Mouse (Mus musculus) inflammation-experienced regulatory T-cells, adult 6 months (primary cell): ENCODE results near the gene Ube2l3. TPM values are rescaled to one million over a fixed set of nuclear protein-coding genes. Genes with fewer than 3 reads are reported as not detected.
"Not testable (repeated sequence)": the region's sequence is repeated elsewhere in the genome, so short reads cannot be mapped to it uniquely, and the experiment has no call there.

Experiments used
- ATAC-seq: one replicate; pipeline ENCODE4 v1.8.0; 2017
- polyA plus RNA-seq, 3 experiments: library from polyadenylated mRNA; unstranded; fragments of 100-300 nt; shearing (Covaris generic); gene quantifications; one replicate each; pipeline ENCODE4 v1.2.1; 2017

Ube2l3 gene
- polyA plus RNA-seq, 3 experiments from 2014 or later = 241 to 356 (median 330) TPM

DNA sequence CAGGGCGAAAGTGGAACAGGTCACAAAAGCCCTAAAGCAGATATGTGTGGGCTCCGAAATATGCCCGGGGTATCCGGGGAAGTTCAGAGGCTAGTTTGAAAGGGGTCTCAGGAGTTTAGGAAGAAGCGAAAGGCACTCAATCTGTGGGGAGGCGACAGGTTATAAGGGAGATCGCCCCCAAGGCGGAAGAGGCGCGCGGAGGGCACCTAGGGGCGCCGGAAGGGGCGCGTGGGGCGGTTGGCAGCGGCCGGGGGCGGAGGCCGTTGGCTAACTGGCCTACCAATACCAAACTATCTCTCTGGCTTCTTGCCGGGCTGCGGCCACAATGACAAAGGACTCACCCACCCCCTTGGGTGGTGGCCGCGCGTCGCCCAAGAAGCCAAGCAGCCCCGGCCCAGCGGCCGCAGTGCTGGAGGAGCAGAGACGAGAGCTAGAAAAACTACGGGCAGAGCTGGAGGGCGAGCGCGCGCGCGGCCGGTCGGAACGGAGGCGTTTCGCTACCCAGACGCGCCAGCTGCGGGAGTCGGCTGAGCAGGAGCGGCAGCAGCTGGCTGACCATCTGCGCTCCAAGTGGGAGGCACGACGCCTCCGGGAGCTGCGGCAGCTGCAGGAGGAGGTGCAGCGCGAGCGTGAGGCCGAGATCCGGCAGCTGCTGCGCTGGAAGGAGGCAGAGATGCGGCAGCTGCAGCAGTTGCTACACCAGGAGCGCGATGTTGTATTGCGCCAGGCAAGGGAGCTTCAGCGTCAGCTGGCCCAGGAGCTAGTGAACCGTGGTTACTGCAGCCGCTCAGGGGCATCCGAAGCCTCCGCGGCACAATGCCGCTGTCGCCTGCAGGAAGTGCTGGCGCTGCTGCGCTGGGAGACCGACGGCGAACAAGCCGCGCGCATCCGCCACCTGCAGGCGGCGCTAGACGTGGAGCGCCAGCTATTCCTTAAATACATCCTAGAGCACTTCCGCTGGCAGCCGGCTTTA is 6.2 kb upstream of the Ube2l3 start, which contains the start of gene Rimbp3:
Rimbp3 (plus strand) TSS at position 215 of the 973 bp plus-strand sequence.
- peak; percentile 75 for ATAC-seq

DNA sequence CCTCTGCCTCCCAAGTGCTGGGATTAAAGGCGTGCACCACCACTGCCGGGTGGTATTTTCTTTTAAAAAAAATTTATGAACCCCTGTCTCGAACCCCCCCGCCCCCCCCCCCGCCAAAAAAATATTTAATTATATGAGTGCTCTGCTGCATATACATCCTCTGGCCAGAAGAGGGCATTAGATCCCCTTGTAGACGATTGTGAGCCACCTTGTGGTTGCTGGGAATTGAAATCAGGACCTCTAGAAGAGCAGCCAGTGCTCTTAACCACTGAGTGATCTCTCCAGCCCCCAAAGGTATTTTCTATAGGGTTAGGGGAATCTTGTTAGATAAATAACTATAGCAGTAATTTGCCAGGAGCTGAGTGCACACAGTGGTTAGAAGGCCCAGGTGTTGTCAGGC is 2.5 kb upstream of the Ube2l3 start:
- peak; percentile 19 for ATAC-seq

DNA sequence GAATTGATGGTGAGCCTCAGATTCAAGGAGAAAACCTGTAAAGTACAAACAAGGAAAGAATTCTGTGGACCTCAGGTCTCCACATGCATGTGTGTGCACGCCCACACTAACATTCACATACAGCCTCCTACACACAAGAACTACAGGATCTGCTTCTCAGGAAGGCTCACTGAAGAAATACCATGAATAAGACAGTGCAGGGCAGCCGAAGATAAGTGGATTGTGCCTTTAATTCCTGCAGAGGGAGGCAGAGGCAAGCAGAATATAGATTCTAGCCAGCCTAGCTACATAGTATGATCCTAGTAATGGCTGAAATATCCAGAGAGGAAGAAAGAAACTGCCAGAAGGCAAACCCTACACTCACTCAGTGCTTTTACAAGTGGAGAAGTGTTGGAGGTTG is 472 bp downstream of the Ube2l3 start:
- ATAC-seq = no peak

DNA sequence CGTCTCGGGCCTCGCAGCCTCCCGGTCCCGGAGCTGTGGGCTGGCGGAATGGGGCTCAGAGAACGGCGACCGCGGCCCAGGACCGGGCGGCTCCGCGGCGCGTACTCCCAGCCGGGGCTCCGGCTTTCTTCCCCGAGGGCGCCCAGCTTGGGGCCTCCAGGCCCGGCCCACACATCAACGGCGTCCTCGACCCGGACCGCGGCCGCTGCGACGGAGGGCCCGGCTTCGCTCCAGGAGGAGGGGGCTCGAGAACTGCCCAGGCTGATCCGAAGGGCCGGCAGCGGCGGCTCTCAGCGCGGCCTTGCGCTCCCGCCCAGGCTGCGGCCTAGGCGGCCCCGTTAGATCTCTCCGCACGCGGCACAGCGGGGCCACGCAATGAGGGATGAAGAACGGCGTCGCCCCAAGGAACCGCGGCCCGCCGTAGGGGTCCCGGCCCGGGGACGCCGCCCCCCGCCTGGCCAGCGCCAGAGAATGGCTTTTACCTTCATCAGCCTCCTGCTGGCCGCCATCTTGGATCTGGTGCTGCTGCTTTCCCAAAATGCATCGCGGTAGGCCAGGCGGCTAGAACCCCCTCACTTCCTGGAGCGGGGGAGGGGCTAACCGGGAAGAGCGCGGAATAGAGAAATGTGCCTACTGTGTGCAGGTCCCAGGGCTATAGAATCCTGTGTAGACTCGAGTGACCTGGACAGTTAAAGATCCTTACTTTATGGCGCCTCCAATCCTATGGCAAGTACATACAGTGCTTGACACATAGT is 1.3 kb downstream of the Ube2l3 start:
- ATAC-seq = peak; percentile 82

DNA sequence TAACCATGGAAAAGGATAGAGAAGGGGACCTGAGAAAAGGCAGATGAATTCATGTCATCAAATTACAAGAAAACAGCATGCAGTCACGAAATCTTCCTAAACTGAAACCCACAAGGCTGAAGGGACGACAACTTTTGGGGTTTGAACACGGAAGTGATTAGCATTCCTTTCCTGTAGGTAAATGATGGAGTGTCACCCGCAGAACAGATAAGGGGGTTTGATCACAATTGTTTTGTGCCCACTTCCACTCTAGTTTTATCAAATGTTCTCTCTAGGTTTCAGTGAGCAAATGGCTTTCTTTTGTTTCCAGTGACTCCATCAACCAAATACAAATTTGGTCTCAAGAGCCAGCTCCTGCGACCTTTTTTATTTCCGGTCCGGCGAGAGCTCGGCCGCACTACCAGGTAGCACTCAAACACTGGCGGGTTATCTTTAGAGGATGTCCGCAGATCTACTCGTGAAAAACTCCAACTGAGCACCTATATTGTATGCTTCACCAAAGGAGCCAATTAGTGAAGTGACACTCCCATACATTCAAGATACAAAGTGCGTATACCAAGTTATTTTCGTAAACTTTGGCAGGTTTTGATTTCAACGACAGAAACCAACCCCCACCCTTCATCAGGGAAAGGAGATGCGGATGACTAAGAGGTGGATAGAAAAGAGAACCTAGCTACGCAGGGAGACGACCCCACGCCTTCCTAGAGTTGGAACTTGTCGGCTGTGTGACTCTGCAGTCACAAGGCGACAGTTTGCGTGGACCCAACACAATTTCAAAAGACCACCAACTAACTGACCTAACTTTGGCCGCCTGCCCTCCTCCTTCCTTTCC is 2.1 kb downstream of the Ube2l3 start:
- peak; percentile 18 for ATAC-seq

DNA sequence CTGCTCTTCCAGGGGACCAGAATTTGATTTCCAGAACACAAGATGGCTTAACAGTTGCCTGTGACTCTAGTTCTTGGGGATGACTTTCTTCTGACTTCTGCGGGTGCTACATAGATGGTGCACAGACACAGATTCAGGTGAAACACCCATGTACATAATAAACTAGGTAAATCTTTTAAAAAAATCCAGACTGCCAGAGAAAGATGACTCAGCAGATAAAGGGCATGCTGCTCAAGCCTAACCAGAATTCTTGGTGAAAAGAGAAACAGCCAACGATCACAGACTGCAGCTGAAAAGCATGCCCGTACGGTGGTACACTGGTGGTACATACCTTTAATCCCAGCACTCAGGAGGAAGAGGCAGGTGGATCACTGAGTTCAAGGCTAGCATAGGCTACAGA is 8.6 kb downstream of the Ube2l3 start:
- ATAC-seq = no peak

DNA sequence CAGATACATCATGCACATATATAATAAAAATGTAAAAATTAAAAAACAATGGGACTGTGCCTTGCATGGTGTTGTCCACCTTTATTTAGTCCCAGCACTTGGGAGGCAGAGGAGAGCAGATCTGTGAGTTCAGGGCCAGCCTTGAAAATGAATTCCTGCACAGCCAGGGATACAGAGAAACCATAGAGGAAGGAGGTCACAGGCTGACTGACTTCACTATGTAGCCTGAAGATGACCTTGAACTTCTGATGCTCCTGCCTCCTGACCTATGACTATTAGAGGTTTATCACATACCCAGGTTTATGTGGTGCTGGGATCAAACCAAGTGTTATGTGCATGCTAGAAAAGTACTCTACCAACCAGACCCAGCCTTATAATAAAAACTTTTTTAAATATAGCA is 17.0 kb downstream of the Ube2l3 start:
- no peak for ATAC-seq

DNA sequence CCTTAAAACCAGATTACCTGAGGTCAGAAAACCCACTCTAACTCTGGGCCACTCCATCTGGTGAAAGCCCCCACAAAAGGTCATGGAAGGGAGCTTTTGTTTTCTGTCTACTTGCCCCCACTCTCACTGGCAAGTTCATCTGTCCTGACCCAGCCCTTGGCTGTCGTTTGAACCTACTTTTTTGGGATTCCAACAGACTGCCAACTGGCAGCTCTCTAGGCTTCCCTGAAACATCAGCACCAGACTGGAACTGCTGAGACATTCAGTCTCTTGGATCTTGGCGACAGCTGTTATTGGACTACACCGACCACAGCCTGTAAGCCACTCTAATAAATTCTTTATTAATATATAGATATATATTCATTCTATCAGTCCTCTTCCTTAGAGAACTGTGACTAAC is 19.4 kb downstream of the Ube2l3 start:
- ATAC-seq = no peak

DNA sequence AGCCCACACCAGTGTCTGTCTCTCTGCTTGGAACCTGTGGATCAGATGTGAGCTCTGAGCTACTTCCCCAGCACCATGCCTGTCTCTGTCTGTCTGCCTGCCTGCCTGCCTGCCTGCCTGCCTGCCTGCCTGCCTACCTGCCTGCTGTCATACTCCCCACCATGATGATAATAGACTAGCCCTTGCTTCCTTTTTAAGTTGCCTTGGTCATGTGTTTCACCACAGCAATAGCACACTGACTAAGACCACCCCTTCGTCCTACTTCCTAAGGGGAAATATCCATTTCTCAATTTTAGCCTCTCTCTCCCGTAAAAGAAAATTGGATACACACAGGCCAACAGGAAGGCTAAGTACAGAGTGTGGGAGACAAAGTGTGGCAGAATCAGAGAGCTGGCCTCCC is 20.3 kb downstream of the Ube2l3 start:
- ATAC-seq = no peak

DNA sequence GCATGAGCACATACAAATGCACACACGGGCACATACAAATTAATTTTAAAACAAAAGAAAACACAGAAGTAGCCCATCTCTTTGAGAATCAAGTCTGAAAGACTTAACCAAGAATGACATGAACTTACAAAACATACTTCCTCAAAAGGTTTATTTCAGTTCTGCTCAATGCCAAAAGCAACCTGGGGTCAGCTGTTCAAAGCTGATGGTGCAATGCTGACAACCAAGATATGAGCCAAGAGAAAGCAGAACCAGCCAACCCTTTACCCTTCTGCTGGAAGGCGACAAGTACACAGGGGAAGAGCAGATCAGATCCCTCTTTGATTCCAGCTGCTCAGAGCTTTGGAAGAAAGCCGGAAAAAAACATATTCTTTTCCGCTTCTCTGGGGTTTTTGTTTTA is 21.1 kb downstream of the Ube2l3 start:
- ATAC-seq = no peak

DNA sequence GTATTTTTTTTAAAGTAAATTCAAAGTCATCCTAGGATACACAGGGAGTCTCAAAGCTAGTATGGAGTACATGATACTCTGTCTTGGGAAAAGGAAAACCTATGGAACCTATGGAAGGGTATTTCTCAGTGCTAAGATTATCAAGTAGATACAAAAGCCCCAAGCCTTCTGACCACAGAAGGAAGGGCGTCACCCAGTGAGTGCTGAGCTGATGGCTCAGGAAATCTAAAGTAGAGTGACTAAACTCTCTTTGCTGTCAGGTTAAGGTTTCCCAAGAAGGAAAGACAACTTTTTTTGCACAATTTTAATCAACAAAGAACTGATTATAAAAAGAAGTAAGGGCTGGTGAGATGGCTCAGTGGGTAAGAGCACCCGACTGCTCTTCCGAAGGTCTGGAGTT is 22.7 kb downstream of the Ube2l3 start:
- ATAC-seq = no peak

DNA sequence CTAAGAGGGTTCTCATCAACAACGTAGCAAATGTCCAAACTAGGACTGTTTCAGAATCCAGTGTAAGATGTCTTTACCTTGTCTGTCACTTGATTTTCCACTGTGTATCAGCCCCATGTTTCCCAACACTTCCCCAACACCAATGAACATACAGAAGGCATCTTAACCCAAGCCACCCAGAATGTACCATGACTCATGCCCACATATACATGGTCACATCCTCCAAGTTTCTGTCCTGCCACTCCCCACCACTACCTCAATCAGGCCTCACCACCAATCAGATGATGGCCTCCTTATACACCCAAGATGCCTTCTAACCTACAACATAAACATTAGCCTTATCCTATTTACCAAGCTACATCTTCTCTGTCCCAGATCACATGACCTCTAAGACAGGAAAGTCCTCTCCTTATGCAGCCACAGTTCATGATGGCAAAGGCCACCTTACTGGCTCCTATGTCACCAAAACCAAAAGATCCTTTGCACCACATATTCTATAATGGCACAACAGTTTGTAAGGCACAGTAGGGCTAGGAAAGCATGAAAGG is 24.8 kb downstream of the Ube2l3 start:
- ATAC-seq = no peak

DNA sequence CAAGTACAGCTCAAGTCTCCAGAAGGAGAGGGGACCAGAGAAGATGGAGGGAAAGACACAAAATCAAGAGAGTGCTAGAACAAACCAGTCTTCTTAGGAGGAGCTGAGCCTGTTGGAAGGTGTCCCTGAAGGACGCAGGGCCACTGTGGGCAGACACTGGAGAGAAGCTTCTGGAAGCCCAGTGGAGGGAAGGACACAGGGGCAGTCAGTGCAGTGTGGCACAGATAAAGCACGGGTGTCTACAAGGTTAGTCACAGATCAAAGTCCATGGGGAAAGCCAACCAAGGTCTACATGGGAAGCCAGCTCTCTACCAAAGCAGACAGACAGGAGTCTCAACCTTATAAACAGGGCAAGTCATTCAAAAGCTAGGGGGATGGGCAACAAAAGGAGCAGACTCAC is 26.7 kb downstream of the Ube2l3 start:
- ATAC-seq = no peak

DNA sequence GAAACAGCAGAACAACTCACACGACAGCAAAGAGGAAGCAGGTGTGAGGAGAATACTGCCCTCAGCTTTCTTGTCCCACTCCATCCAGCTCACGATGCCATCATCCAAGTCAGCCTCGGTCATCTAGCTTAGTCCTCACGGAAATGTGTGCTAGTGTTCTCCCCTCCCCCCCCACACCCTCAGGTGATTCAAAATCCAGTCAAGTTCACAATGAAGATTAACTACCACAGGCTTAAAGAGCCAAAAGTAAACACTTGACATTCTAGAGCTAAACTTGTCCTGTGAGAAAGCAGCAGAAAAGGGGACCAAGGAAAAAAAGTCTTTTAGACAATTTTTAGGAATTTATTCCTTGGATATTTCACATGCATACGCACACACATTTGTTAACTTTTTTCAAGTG is 34.4 kb downstream of the Ube2l3 start:
- ATAC-seq = no peak

DNA sequence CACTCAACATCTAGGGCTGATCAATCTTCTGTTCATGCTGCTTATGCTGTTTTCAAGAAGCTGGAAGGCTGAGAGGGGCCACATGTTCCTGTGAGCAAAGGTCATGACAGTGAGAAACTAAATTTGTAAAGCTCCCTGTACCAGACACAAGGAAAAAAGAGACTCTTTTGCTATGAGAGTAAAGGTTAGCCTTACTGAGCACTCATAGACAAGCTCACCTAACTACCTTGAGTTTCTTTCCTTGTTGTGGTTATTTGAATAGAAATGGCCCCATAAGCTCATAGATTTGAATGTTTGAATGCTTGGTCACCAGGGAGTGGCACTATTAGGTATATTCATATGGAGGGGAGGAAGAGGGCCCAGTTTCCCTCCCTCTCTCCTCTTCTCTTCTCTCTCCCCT is 35.3 kb downstream of the Ube2l3 start:
- ATAC-seq = no peak

DNA sequence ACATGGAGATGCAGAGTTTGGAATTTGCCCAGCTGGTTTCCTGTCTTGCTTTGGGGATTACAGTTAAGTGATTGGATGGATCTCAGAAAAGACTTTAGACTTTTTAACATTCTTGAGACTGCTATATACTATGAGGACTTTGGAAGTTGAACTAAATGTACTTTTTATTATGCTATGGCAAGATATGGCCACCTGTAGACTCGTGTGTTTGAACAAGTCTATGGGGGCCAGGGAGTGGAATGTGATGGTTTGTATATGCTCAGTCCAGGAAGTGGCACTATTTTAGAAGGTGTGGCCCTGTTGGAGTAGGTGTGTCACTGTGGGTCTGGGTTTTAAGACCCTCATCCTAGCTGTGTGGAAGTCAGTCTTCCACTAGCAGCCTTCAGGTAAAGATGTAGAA is 37.0 kb downstream of the Ube2l3 start:
- not testable (repeated sequence) for ATAC-seq

DNA sequence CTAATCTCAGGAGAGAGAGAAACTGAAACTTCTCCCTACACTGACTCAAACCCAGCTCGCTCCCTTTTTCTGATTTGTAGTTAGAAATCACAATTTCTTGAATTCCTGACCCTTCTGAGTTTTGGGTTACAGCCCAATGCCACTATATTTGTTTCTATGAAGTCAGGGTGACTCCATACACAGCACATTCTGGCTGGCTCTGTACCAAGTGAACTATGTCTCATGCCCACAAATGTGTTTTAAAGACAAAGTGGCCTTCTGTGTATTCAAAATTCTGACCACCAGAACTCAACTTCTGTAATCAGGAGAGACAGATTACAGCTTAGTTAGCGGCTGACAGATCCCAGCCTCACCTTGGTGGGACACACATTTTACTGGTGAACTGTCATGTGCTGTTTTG is 48.1 kb downstream of the Ube2l3 start:
- ATAC-seq = no peak

DNA sequence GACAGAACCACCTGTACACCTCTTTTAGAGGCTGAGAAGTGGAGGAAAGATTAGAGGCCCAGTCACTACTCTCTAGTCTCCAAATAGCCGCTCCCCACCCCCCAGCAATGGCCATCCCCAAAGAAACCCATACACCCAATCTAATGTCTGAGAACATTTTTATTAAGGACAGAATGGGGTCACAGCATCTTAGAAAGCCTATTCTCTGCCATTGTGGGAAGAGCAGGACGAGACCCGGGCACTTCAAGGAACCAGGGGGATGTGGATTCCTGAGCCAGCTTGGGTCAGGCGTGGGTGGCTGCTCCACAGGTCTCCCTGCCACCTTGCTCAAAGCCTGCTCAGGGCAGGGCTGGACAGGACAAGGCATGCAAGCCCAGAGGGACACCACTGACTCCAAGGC is 50.6 kb downstream of the Ube2l3 start:
- ATAC-seq = no peak

DNA sequence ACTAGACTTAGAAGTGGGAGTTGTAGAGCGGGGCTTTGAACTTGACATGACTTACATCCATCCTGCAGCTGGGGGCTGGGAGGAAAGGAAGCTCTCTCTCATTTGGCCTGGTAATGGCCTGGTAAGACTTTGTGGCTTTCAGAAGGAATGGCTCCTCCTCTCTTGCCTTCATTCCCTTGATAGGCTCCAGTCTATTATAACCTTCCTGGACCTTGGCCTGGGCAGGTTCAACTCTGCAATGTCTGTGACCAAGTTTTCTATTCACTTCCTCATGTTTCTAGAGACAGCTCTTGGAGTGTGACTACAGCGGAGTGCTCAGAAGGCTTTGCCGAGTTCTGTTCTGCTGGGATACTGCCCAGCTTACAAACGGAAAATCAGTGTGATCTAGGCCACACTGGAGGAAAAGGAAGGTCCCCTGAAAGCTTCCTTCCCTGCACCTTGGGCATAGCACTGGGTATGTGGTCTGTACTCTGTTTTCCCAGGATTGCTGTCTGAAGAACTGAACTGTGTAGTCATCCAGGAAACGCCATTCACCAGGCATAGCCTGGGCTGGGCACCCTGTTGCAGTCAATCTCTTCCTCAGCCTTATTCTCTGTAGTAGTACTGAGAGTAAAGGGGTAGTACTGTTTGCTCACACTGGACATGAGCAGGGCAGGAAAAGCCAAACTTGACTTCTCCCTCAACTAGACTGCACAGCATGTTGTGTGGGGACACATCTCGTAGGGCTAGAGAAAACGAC is 51.8 kb downstream of the Ube2l3 start:
- no peak for ATAC-seq

DNA sequence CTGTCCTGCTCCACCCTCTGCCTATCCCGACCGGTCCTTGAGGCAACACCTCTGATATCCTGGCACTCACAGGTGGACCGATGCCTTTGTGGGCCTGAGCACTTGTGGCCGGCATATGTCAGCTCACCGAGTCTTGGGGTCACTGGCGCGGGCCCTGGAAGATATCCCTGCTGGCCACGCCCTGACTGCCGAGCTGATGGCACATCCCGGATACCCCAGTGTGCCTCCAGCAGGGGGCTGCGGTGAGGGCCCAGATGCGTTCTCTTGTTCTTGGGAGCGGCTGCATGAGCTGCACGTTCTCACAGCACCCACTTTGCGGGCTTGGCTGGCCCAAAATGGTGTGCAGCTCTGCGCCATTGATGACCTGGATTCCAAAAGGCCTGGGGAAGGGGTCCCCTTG is 54.4 kb downstream of the Ube2l3 start:
- no peak for ATAC-seq

DNA sequence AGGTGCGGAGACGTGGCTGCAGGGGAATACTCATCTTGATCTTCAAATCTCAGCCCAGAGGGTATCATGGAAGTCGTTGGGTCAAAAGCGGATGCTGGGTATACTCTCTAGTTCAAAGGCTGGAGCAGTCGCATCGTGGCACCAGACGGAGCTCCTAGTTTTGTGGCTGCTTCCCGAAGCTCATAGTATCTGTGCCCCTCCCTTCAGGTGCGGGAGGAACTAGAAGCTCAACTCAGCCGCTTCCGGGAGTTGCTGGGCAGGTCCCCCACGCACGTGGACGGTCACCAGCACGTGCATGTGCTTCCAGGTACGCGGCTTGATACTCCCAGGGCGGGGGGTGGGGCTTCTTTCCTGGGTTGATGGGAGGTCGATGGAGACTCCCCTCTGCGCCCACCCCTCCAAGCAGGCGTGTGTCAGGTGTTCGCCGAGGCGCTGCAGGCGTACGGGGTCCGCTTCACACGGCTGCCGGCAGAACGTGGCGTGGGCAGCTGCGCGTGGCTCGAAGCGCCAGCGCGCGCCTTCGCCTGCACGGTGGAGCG is 55.0 kb downstream of the Ube2l3 start:
- ATAC-seq = peak; percentile 51
